Mouse (Mus musculus) liver, adult 2 months (tissue): Measurements from ENCODE around the gene Vmn1r188. TPM values are rescaled to one million over a fixed set of nuclear protein-coding genes. Genes with fewer than 3 reads are reported as not detected.
"Not testable (repeated sequence)": the region's sequence is repeated elsewhere in the genome, so short reads cannot be mapped to it uniquely, and the experiment has no call there.

Experiments used
- DNase-seq: peaks from one replicate; pipeline ENCODE4 v3.0.0-alpha.2; 2011; ENCODE audit warnings: low read depth, low spot score; ENCODE audit errors: extremely low read depth
- H3K27ac ChIP-seq: fragments of 200-500 bp; replicated peaks from 2 replicates; pipeline ENCODE4 v1.5.1; 2012; ENCODE audit warnings: low read depth, mild to moderate bottlenecking, control low read depth, inconsistent platforms, low read length; ENCODE audit not compliant: insufficient read depth
- H3K27me3 ChIP-seq: fragments of 200-500 bp; 2 replicates; pipeline ENCODE4 v1.6.1; 2012; ENCODE audit warnings: mild to moderate bottlenecking, moderate library complexity, low read length, inconsistent platforms; ENCODE audit not compliant: control insufficient read depth, insufficient read depth
- H3K36me3 ChIP-seq: fragments of 200-500 bp; 2 replicates; pipeline ENCODE4 v1.6.1; 2012; ENCODE audit warnings: low read length, inconsistent platforms; ENCODE audit not compliant: control insufficient read depth, insufficient read depth
- H3K4me1 ChIP-seq: fragments of 200-500 bp; 2 replicates; pipeline ENCODE4 v1.6.1; 2011; ENCODE audit warnings: low read length; ENCODE audit not compliant: control insufficient read depth, insufficient read depth
- H3K4me3 ChIP-seq: fragments of 200-500 bp; 2 replicates; pipeline ENCODE4 v1.5.1; 2011; ENCODE audit warnings: low read depth, mild to moderate bottlenecking, control low read depth, low read length, moderate library complexity; ENCODE audit not compliant: insufficient read depth
- H3K79me2 ChIP-seq: fragments of 200-500 bp; 2 replicates; pipeline ENCODE4 v1.6.1; 2012; ENCODE audit warnings: inconsistent platforms, mild to moderate bottlenecking, low read length, moderate library complexity; ENCODE audit not compliant: control insufficient read depth, insufficient read depth
- H3K9ac ChIP-seq: fragments of 200-500 bp; 2 replicates; pipeline ENCODE4 v1.6.1; 2012; ENCODE audit warnings: low read depth, mild to moderate bottlenecking, control low read depth, inconsistent platforms, low read length
- CTCF ChIP-seq: fragments of 200-500 bp; IDR thresholded peaks from 2 replicates; pipeline ENCODE4 v1.5.1; 2011; ENCODE audit warnings: low read depth, low read length, control low read depth
- POLR2A ChIP-seq: fragments of 200-500 bp; IDR thresholded peaks from 2 replicates; pipeline ENCODE4 v1.6.1; 2011; ENCODE audit warnings: low read length, control low read depth; ENCODE audit not compliant: insufficient read depth; ENCODE audit errors: extremely low read depth
- WGBS: fragments of 180-500 bp; shearing (Covaris S2); methylation state at CpG from one replicate; pipeline ENCODE4 v1.1.7; 2018; 5-methylcytosine and 5-hydroxymethylcytosine counted together
- polyA plus RNA-seq: library from polyadenylated mRNA; depleted of rRNA; stranded (reverse); fragments of >200 nt; gene quantifications from 2 replicates; pipeline ENCODE4 v1.2.3, GENCODE M21; 2012
- total RNA-seq: library from RNA; depleted of rRNA; stranded (reverse); fragments of >200 nt; gene quantifications from 2 replicates; pipeline ENCODE4 v1.2.3, GENCODE M21; 2014

Gene Vmn1r188
- total and polyA plus RNA-seq, 2 experiments: not detected

DNA sequence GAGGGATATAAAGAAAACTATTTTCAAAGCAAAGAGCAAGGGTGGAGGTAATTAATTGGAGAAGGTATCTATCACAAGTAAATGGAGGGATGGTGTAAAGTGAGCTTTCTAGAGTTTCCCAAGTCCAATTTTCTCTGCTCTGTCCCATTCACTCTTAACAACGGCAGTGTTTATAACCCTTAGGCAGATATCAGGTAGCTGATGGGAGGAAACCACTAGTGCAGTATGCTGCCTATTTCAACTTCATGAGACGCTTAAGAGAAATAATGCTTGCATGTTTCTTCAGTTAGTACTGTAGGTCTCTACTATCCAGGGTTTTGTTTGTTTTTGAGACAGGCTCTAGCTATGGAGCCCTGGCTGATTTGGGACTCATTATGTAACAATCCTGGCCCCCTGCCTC is 46.8 kb upstream of the Vmn1r188 start:
- no peaks in the 10 kb centered on the region for H3K36me3 ChIP-seq
- H3K4me3 ChIP-seq: no peak overlapping the region
- no peak overlapping the region for H3K27ac ChIP-seq
- H3K9ac ChIP-seq: no peak overlapping the region
- H3K4me1 ChIP-seq: peaks cover 15% of the 10 kb centered on the region
- no peaks in the 10 kb centered on the region for H3K79me2 ChIP-seq
- no peak for DNase-seq
- H3K27me3 ChIP-seq: no peaks in the 10 kb centered on the region
- TF ChIP-seq CTCF (no peak), POLR2A (no peak)
- 81% methylated on average over 2 of the region's 2 CpGs for WGBS

- no peaks in the 10 kb centered on the region for H3K36me3 ChIP-seq
- H3K4me3 ChIP-seq: no peak overlapping the region
- no peaks in the 10 kb centered on the region for H3K27me3 ChIP-seq
- H3K27ac ChIP-seq: no peak overlapping the region
- DNase-seq: no peak
- peaks cover 13% of the 10 kb centered on the region for H3K4me1 ChIP-seq
- H3K79me2 ChIP-seq: no peaks in the 10 kb centered on the region
- 82% methylated on average over 5 of the region's 5 CpGs for WGBS
- TF ChIP-seq CTCF (no peak), POLR2A (no peak)
- H3K9ac ChIP-seq: no peak overlapping the region
Observed at GRCm38 (mm10) chr13:22039364-22039763, 44.9 kb upstream of the Vmn1r188 start.

GRCm38 (mm10) chr13:22039951-22040463 is 44.2 kb upstream of the Vmn1r188 start:
- no peak for TF ChIP-seq CTCF
- TF ChIP-seq POLR2A: no peak
- H3K4me3 ChIP-seq: no peak overlapping the region
- no peak overlapping the region for H3K27ac ChIP-seq
- DNase-seq: peak; percentile 25
- no peaks in the 10 kb centered on the region for H3K27me3 ChIP-seq
- peaks cover 15% of the 10 kb centered on the region for H3K4me1 ChIP-seq
- no peak overlapping the region for H3K9ac ChIP-seq
- H3K79me2 ChIP-seq: no peaks in the 10 kb centered on the region
- WGBS: 12% methylated on average over 2 of the region's 2 CpGs
- no peaks in the 10 kb centered on the region for H3K36me3 ChIP-seq

GRCm38 (mm10) chr13:22040464-22041141 is 43.6 kb upstream of the Vmn1r188 start:
- Histone ChIP-seq H3K79me2 (no peaks in the 10 kb centered on the region), H3K27me3 (no peaks in the 10 kb centered on the region), H3K4me3 (peak overlapping the region; percentile 61), H3K27ac (no peak overlapping the region; the same call in 1 of the 2 replicates), H3K9ac (peak overlapping the region; percentile 0), H3K36me3 (no peaks in the 10 kb centered on the region), H3K4me1 (peaks cover 15% of the 10 kb centered on the region)
- TF ChIP-seq CTCF: no peak
- TF ChIP-seq POLR2A: no peak
- WGBS: 5% methylated on average over 24 of the region's 24 CpGs
- peak; percentile 49 for DNase-seq

DNA sequence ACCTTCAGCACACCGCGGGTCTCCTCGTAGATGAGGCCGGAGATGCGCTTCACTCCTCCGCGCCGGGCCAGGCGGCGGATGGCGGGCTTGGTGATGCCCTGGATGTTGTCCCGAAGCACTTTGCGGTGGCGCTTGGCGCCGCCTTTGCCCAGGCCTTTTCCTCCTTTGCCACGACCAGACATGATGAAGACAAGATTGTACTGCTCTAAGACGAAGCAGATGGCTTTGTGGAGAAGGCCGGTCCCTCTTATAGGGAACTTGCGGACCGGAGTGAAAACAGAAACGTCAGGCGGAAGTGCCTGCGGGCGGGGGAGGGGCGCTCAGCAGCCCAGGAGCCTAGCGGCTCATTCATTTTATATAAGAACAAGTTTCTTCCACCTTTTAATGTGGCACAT is 43.1 kb upstream of the Vmn1r188 start, which contains the start of gene Hist1h4i:
Gene Hist1h4i, minus strand, starts transcription at position 221 of the 395 bp plus-strand sequence.
- DNase-seq: peak; percentile 81
- TF ChIP-seq POLR2A: peak; percentile 86
- not testable (repeated sequence) for H3K36me3 ChIP-seq, H3K27me3 ChIP-seq, H3K79me2 ChIP-seq
- 1% methylated on average over 23 of the region's 27 CpGs for WGBS
- peak within 1 kb of the TSS; percentile 74; the same call in 1 of the 2 replicates for H3K27ac ChIP-seq
- peak within 1 kb of the TSS; percentile 0 for H3K9ac ChIP-seq
- H3K4me3 ChIP-seq: peak within 1 kb of the TSS; percentile 61
- peaks cover 14% of the 10 kb centered on the region for H3K4me1 ChIP-seq
